Mouse (Mus musculus): ENCODE results near the gene Nfib.

Gene Nfib

DNA sequence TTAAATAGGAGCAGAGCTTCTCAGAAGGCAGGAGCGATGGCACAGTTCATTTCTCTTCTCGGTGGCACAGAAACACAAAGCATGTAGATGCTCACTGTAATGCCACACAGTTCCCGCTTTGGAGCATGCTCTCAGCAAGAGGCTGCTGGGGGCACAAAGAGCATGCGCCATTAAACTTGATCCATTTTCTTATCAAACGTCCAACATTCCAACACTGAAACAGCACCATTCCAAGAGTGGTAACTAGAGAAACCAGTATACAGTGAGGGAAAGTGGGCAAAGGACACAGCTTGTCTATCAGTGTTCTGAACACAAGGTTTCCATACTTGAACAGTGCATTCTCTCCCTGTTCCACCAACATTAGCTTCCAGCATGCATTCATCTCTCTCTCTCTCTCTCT lies 206.3 kb downstream of the Nfib start:
- no peak for DNase-seq (ENCODE audit: low spot score)

DNA sequence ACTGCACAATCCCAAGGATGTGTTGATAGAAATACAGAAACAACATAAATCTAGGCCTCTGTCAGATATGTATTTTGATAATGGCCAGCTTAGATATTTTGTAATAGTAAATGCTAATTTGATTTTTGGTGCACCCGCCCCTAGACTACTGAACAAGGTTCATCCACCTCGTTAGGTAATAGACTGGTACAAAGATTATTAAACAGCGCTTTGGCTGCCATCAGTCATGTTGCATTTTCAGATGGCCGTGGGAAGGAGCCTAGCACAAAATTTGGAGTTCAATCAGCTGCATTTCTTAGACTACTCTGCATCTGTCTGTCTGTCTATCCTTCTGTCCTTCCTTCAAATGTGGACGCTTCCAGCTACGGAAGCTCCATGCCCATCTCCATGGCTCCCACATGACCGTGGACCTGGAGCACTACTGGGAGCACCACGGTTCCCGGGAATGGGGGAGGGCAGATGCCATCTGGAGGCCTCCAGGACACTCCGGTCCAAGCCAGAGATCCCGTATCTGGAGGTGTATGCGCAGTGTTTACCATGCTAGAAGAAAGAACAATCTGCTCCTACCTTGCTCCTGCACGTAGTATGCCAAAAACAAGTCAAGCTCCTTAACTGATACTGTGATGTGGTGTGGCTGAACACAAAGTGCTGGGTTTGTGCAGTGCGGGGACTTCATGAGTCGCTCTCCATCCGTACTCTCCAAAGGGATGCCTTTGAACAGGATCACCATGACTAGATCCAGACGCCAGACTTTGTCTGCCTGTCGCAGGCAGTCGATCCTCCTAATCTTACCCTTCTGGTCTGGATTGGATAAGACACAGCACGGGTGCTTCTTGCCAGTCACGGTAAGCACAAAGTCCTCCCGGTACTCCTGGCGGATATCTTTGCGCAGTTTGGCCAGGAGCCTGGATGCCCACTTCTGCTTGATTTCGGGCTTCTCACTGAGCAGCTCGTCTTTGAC lies 207.6 kb downstream of the Nfib start:
- DNase-seq (ENCODE audit: low spot score), result no peak

- DNase-seq (ENCODE audit: low spot score), result no peak
Measured at GRCm38 (mm10) chr4:82497141-82497566, 208.4 kb downstream of the Nfib start.

GRCm38 (mm10) chr4:82496383-82496782 lies 209.2 kb downstream of the Nfib start:
- DNase-seq (ENCODE audit: low spot score), result no peak

DNA sequence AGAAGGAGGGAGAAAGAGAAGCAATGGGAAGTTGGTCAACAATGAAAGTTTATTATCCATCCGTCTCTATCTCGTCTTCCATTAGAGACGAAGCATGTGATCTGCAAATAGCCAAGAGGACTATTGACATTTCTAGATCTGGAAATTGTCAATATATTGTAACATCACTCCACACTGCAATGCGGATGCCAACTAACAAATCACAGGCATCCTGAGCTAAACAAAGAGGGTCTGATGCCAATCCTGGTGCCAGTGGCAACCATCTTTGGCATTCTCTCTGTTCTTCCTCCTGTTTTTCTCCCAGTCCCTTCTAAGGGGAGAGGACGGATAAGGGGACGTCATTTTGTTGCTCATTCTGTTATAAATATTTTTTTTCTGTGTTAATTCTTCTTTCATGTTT lies 209.9 kb downstream of the Nfib start:
- DNase-seq (ENCODE audit: low spot score), result no peak

GRCm38 (mm10) chr4:82494829-82495228 lies 210.7 kb downstream of the Nfib start:
- DNase-seq (ENCODE audit: low spot score), result no peak

GRCm38 (mm10) chr4:82494424-82494823 lies 211.1 kb downstream of the Nfib start:
- DNase-seq (ENCODE audit: low spot score), result no peak

DNA sequence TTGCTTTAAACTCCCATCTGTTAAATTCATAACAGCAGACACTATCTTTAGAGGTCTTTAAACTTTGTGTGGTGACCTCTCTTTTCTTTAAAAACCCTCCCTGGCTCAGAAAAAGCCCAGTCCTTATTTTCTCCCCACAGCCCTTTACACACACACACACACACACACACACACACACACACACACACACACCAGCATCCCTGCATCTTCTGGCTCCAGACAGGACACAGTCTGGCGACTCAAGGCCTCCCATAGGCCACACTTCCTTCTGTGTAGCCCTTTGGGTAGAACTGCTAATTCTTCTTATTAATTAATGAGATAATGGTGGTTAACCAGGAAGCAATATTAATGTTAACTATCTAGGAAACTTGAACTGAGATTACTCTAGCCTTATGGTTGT lies 211.7 kb downstream of the Nfib start:
- no peak for DNase-seq (ENCODE audit: low spot score)

DNA sequence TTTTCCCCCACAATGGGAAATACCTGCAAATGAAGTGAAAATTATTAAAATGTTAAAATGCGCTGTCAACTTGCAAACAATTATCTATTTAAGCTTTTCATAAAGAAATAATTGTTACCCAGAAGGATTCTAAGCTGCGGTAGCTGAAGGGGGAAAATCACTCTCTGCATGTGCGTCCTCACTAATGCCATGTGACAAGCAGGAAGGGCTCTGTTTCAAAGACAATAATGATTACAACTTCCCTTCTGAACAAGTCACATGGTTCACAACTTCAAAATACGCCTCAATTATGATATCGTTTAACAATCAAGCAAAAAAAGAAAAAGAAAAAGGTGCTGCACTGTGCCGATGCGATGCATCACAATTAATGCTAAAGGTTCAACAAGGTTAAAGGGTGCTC lies 212.2 kb downstream of the Nfib start:
- DNase-seq (ENCODE audit: low spot score), result no peak

DNA sequence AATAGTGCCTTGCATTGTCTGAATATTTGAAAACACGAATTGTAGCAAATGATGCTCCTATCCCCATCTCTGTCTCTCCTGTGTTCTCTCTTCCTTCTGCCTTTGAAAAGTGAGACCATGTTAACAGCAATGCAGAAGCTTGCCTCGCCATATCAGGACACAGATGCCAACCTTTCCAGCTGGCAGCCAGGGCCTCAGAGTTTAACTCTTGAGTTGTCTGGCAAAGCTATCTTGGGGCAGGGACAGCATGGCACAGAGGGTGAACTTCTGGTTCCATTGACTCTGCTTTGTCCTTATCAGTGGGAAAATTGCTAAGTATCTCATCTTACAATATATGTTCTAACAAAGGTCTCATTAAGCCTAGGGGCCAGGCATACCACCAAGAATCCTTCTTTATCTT lies 212.8 kb downstream of the Nfib start:
- DNase-seq (ENCODE audit: low spot score), result no peak

GRCm38 (mm10) chr4:82489939-82490338 lies 215.6 kb downstream of the Nfib start:
- DNase-seq (ENCODE audit: low spot score), result no peak

GRCm38 (mm10) chr4:82485910-82486309 lies 219.6 kb downstream of the Nfib start:
- no peak for DNase-seq (ENCODE audit: low spot score)

DNA sequence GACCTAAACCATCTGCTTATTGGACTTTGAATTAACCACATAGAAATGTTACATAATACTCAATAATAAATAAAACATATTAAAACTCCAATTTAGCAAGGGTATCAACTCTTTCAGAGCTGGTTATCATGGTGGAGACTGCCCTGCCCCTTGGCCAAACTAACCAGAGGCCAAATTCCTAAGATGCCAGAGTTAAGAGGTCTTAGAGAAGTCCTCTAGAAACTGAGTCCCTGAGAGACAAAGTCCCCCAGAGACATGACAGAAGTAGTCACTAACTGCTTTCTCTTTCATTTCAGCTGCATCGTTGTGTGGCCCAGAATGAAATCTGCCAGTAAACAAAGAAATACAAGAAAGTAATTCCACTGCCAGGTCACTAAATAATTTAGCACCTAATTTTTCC lies 221.7 kb downstream of the Nfib start:
- no peak for DNase-seq (ENCODE audit: low spot score)

DNA sequence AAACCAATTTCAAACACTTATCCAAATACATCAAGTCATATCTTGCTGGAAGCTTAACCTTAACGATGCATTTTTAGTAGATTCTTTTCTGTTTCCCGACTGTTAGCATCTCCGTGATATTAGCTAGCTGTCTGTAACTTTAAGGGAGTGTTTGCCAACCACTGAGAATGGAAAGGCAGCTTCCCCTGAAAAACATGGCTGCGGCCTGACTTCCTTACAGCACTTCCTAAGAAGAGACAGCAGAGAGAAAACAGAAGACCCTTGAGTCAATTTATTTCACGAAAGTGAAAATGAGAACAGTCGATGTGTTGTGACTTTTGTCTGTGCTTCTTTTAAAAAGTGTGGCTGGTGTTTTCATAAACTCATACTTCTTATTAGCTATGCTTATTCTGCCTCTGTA lies 222.3 kb downstream of the Nfib start:
- DNase-seq (ENCODE audit: low spot score), result no peak

DNA sequence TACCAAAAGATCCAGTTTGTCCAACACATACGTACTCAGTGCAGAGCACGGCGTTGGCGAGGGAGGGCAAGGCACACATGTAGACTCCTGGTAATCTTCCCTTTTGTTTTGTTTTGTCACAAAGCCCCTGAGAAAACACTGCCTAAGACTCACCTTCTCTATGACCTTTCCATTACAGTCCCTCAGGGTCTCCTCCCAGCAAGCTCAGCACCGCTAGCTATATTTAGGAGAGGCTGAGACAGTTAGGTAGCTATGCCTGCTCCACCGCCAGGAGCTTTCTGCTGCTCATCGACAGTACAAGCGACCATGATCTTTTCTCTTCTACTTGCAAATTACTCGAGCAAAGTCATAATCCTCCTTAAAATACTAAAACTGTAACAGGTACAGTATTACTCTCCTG lies 224.9 kb downstream of the Nfib start:
- no peak for DNase-seq (ENCODE audit: low spot score)

GRCm38 (mm10) chr4:82479394-82479793 lies 226.2 kb downstream of the Nfib start:
- no peak for DNase-seq (ENCODE audit: low spot score)

- no peak for DNase-seq (ENCODE audit: low spot score)
Measured at GRCm38 (mm10) chr4:82477742-82478141, 227.8 kb downstream of the Nfib start.

DNA sequence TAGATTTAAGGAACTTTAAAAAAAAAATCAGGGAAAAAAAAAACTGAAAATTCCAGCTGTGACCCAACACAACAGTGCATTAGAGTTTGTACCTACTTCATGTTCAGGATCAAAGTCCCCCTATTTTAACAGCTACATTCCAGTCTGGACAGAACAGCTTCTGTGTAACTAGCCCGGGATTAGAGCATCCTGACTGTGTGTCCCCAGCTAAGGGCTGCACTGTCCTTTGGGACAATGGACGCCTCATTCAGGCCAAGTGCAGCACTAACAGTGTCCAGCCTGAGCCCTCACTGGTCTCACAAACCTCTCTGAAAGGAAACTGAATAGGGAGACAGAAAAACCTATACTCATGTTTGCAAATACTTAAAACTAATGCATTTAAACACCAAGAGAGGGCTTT lies 229.1 kb downstream of the Nfib start:
- DNase-seq (ENCODE audit: low spot score), result no peak

- no peak for DNase-seq (ENCODE audit: low spot score)
Measured at GRCm38 (mm10) chr4:82474334-82474733, 231.2 kb downstream of the Nfib start.

GRCm38 (mm10) chr4:82470938-82471320 lies 234.6 kb downstream of the Nfib start:
- no peak for DNase-seq (ENCODE audit: low spot score)

DNA sequence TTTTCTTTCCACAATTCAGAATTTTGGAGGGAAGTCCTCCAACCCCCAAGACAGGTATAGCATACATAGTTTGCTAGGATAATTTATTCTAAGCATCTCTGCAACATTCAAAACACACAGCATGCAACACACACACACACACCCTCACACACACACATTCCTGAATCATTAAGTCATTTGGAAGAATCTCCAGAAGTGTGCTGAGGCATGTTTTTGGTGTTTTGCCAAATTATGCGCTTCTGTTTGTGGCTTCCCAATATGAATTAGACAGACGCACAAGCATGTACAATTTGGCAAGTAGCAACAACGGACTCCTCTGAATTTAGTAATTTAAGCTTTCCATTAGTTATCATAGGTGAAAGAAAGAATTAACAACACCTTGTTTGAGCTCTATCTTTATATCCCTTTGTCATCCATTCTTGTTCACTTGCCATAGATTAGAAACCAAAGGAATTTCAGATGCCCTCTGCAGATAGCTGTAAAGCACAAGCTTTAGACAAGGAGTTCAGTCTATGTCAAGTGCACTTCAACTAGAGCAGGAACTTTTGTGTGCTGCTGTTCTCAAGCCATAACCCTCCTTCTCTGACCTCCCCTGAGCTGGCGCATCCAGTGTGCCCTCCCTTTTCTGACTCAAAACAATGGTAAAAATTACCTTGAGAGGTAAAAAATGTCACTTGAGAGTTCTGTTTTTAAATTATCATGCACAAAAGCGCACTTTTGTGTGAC lies 235.2 kb downstream of the Nfib start:
- DNase-seq (ENCODE audit: low spot score), result no peak

GRCm38 (mm10) chr4:82468944-82469343 lies 236.6 kb downstream of the Nfib start:
- no peak for DNase-seq (ENCODE audit: low spot score)

GRCm38 (mm10) chr4:82466717-82467116 lies 238.8 kb downstream of the Nfib start:
- no peak for DNase-seq (ENCODE audit: low spot score)

Data from testis, postnatal 14 days (tissue).